Mouse (Mus musculus): ENCODE data around the gene Pde4dip.

- TF ChIP-seq POLR2A (IDR thresholded peaks at IDR 0.05; ENCODE audit: insufficient read depth, low read depth, low read length) (no peak), CTCF (IDR thresholded peaks at IDR 0.05; ENCODE audit: insufficient read depth, low read depth, low read length) (no peak)
Observed at GRCm38 (mm10) chr3:97932771-97933170, 44.3 kb upstream of the Pde4dip start.

Measured in olfactory bulb, adult 2 months (tissue).